Mouse (Mus musculus): Measurements from ENCODE around the gene Rbfox1. TPM values are rescaled to one million over a fixed set of nuclear protein-coding genes. Genes with fewer than 3 reads are reported as not detected.

The Rbfox1 gene
- polyA plus RNA-seq, 1 experiment, result 142 TPM

- Histone ChIP-seq H3K4me1 (ENCODE audit: control insufficient read depth, insufficient read depth, low read length) (peaks cover 11% of the 10 kb centered on the region; the same call in 1 of the 2 replicates), H3K4me3 (ENCODE audit: insufficient read depth, low read length) (no peak overlapping the region), H3K27ac (ENCODE audit: insufficient read depth, low read length) (no peak overlapping the region)
- TF ChIP-seq POLR2A (IDR thresholded peaks at IDR 0.05; ENCODE audit: extremely low read depth, insufficient read depth, low read length), result no peak
- no peak for TF ChIP-seq CTCF (IDR thresholded peaks at IDR 0.05; ENCODE audit: extremely low read depth, insufficient read depth, low read length)
These were observed 1020.8 kb downstream of the Rbfox1 start for GRCm38 (mm10) chr16:6906001-6906400.

DNA sequence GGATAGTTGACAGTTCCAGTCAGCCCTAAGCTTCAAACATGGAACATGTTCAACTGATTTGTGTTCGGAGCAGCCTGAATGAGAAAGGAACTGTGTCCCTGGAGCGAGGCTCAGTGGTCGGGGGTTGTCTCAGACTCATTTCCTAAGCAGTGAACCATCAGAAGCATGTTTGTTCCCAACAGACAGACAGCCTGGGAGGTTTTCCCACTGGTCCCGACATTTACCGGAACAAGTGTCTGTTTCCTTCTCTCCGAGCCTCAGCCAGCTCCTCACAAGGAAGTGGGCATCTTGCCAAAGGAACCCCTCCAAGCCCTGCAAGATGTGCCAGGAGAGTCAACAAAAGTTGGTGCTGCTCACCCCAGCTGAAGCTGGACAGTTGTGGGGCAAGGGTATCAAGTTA lies 1022.4 kb downstream of the Rbfox1 start:
- Histone ChIP-seq H3K4me3 (ENCODE audit: insufficient read depth, low read length) (no peak overlapping the region), H3K4me1 (ENCODE audit: control insufficient read depth, insufficient read depth, low read length) (peaks cover 11% of the 10 kb centered on the region; the same call in 1 of the 2 replicates), H3K27ac (ENCODE audit: insufficient read depth, low read length) (no peak overlapping the region)
- TF ChIP-seq CTCF (IDR thresholded peaks at IDR 0.05; ENCODE audit: extremely low read depth, insufficient read depth, low read length) (no peak), POLR2A (IDR thresholded peaks at IDR 0.05; ENCODE audit: extremely low read depth, insufficient read depth, low read length) (no peak)

DNA sequence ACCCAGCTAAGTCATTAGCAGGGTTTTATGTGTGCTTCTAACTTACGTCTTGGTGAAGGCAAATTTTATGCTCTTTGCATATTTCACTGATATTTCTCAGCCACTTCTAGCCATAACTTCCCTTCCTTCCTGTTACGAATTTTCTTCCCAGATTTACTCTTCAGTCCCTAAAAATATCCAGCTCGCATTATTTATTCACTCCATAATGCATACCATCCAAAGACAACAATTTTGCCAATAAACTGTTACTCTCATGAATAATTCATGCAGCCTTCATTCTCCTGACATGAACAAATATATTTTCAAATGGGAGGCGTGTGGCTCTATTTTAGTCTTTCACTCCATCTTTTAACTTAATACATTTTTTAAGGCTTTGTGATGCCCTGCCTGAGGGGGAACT lies 1029.4 kb downstream of the Rbfox1 start:
- TF ChIP-seq CTCF (IDR thresholded peaks at IDR 0.05; ENCODE audit: extremely low read depth, insufficient read depth, low read length) (no peak), POLR2A (IDR thresholded peaks at IDR 0.05; ENCODE audit: extremely low read depth, insufficient read depth, low read length) (no peak)
- H3K4me1 ChIP-seq (ENCODE audit: control insufficient read depth, insufficient read depth, low read length), result no peaks in the 10 kb centered on the region
- H3K4me3 ChIP-seq (ENCODE audit: insufficient read depth, low read length), result no peak overlapping the region
- H3K27ac ChIP-seq (ENCODE audit: insufficient read depth, low read length), result no peak overlapping the region

DNA sequence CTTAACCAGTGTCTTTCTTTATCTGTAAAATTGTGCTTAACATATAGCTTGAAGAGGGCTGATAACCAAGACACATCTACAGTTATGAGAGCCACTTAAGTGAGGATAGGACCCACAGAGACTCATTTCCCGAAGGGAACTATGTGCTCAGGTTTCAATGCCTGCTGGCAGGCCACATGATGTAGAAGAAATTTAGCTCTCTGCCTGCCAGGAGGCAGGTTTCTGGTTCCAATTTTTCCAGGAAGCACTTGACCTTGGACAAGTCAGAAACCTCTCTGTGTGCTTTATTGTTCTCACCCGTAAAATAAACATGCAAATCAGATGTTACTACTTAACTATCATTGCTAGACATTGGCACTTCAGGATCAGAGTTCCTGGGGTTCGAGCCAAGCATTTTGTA lies 1033.5 kb downstream of the Rbfox1 start:
- Histone ChIP-seq H3K27ac (ENCODE audit: insufficient read depth, low read length) (no peak overlapping the region), H3K4me1 (ENCODE audit: control insufficient read depth, insufficient read depth, low read length) (peaks cover 1% of the 10 kb centered on the region; the same call in 1 of the 2 replicates), H3K4me3 (ENCODE audit: insufficient read depth, low read length) (no peak overlapping the region)
- TF ChIP-seq POLR2A (IDR thresholded peaks at IDR 0.05; ENCODE audit: extremely low read depth, insufficient read depth, low read length), result no peak
- no peak for TF ChIP-seq CTCF (IDR thresholded peaks at IDR 0.05; ENCODE audit: extremely low read depth, insufficient read depth, low read length)

GRCm38 (mm10) chr16:6919681-6920080 lies 1034.5 kb downstream of the Rbfox1 start:
- Histone ChIP-seq H3K4me3 (ENCODE audit: insufficient read depth, low read length) (no peak overlapping the region), H3K27ac (ENCODE audit: insufficient read depth, low read length) (no peak overlapping the region), H3K4me1 (ENCODE audit: control insufficient read depth, insufficient read depth, low read length) (peaks cover 1% of the 10 kb centered on the region; the same call in 1 of the 2 replicates)
- TF ChIP-seq CTCF (IDR thresholded peaks at IDR 0.05; ENCODE audit: extremely low read depth, insufficient read depth, low read length) (no peak), POLR2A (IDR thresholded peaks at IDR 0.05; ENCODE audit: extremely low read depth, insufficient read depth, low read length) (no peak)

DNA sequence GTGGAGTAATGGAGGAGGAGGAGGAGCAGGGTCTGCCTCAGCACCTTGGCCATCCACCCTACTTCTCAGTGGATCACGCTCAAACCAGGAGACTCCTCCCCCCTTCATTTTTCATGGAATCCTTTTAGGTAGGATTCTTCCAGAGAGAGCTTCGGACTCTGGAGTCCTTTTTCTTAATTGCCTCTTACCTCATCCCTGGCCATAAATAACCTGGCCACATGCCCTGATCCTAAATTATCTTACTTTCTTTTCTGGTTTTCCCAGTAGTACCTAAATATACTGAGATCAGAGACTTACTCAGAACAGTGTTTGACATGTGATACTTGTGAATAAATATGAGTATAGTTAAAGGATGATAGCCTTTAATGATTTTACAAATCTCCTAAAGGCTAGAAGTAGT lies 1042.5 kb downstream of the Rbfox1 start:
- Histone ChIP-seq H3K4me3 (ENCODE audit: insufficient read depth, low read length) (no peak overlapping the region), H3K4me1 (ENCODE audit: control insufficient read depth, insufficient read depth, low read length) (peaks cover 2% of the 10 kb centered on the region; the same call in 1 of the 2 replicates), H3K27ac (ENCODE audit: insufficient read depth, low read length) (no peak overlapping the region)
- TF ChIP-seq POLR2A (IDR thresholded peaks at IDR 0.05; ENCODE audit: extremely low read depth, insufficient read depth, low read length) (no peak), CTCF (IDR thresholded peaks at IDR 0.05; ENCODE audit: extremely low read depth, insufficient read depth, low read length) (no peak)

DNA sequence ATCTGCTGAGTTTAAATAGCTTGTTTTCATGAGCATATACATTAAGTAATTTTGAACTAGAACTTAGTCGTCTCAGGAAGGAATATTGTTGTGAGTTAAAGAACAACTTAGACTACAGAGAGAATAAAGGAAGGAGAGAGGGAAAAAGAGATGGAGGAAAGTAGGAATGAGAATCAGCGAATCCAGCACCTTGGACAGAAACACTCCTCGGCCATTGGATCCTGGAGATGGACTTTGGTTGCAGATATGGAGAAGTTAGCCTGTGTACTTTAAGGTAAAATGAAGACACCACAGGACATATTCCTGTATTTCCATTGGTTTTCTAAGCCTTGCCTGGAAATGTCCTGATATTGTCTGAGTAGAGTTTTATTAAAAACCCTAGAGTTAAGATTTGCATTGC lies 1045.6 kb downstream of the Rbfox1 start:
- H3K27ac ChIP-seq (ENCODE audit: insufficient read depth, low read length), result no peak overlapping the region
- TF ChIP-seq CTCF (IDR thresholded peaks at IDR 0.05; ENCODE audit: extremely low read depth, insufficient read depth, low read length) (no peak), POLR2A (IDR thresholded peaks at IDR 0.05; ENCODE audit: extremely low read depth, insufficient read depth, low read length) (no peak)
- peaks cover 2% of the 10 kb centered on the region; the same call in 1 of the 2 replicates for H3K4me1 ChIP-seq (ENCODE audit: control insufficient read depth, insufficient read depth, low read length)
- no peak overlapping the region for H3K4me3 ChIP-seq (ENCODE audit: insufficient read depth, low read length)

DNA sequence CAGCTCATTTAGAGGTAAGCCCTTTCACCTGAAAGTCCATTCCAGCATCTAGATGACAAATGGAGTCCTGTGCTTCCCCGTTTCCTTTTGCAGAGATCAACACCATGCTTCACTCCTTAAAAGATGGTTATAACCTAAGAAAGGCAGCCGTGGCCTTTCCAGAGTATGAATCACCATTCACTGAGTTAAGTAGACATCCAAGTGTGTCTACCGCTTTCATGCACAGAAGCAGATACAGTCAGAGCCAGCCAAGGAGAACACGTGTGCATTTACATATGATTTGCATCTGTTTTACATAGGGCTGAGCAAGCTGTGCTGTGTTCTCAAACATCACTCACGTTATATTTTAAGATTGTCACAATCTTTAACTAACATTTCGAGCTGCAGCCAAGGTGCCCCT lies 1061.0 kb downstream of the Rbfox1 start:
- Histone ChIP-seq H3K4me3 (ENCODE audit: insufficient read depth, low read length) (no peak overlapping the region), H3K4me1 (ENCODE audit: control insufficient read depth, insufficient read depth, low read length) (peaks cover 7% of the 10 kb centered on the region), H3K27ac (ENCODE audit: insufficient read depth, low read length) (no peak overlapping the region)
- TF ChIP-seq CTCF (IDR thresholded peaks at IDR 0.05; ENCODE audit: extremely low read depth, insufficient read depth, low read length), result no peak
- no peak for TF ChIP-seq POLR2A (IDR thresholded peaks at IDR 0.05; ENCODE audit: extremely low read depth, insufficient read depth, low read length)

- no peak for TF ChIP-seq POLR2A (IDR thresholded peaks at IDR 0.05; ENCODE audit: extremely low read depth, insufficient read depth, low read length)
- no peak for TF ChIP-seq CTCF (IDR thresholded peaks at IDR 0.05; ENCODE audit: extremely low read depth, insufficient read depth, low read length)
- Histone ChIP-seq H3K4me3 (ENCODE audit: insufficient read depth, low read length) (no peak overlapping the region), H3K27ac (ENCODE audit: insufficient read depth, low read length) (no peak overlapping the region), H3K4me1 (ENCODE audit: control insufficient read depth, insufficient read depth, low read length) (peaks cover 7% of the 10 kb centered on the region)
These were observed 1064.5 kb downstream of the Rbfox1 start for GRCm38 (mm10) chr16:6949666-6950065.

- H3K4me3 ChIP-seq (ENCODE audit: insufficient read depth, low read length), result no peak overlapping the region
- TF ChIP-seq CTCF (IDR thresholded peaks at IDR 0.05; ENCODE audit: extremely low read depth, insufficient read depth, low read length), result no peak
- TF ChIP-seq POLR2A (IDR thresholded peaks at IDR 0.05; ENCODE audit: extremely low read depth, insufficient read depth, low read length), result no peak
- H3K27ac ChIP-seq (ENCODE audit: insufficient read depth, low read length), result no peak overlapping the region
- peaks cover 5% of the 10 kb centered on the region; the same call in 1 of the 2 replicates for H3K4me1 ChIP-seq (ENCODE audit: control insufficient read depth, insufficient read depth, low read length)
These were observed 1070.0 kb downstream of the Rbfox1 start for GRCm38 (mm10) chr16:6955102-6955675.

Data from cortical plate, adult 2 months (tissue).